Mouse (Mus musculus): ENCODE measurements around the gene Gm29289.
"Not testable (repeated sequence)": the region's sequence is repeated elsewhere in the genome, so short reads cannot be mapped to it uniquely, and the experiment has no call there.

Gm29289 gene

DNA sequence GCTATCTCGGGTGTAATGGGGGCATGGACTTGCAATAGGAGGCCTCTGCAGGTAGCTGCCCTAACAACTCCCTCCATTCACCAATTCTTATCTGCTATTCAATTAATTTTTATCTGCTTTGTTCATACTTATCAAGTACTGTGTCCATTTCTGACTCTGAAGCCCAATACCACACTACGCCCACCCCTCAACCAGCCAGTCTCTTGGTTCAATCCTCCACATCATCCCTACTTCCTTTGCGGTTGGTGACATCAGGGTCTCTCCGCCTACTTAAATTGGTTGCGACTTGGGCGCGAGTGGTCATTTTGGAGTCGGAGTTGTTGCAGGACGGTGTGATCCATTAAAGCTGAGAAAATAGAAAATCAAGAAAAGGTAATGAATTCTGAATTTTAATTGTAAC lies at the start of gene Gm29289:
TSS of gene Gm29289 (plus strand) at position 301 of the 400 bp plus-strand sequence.
- not testable (repeated sequence) for DNase-seq (ENCODE audit: low read depth in 2 of 2, low spot score in 2 of 2)

DNA sequence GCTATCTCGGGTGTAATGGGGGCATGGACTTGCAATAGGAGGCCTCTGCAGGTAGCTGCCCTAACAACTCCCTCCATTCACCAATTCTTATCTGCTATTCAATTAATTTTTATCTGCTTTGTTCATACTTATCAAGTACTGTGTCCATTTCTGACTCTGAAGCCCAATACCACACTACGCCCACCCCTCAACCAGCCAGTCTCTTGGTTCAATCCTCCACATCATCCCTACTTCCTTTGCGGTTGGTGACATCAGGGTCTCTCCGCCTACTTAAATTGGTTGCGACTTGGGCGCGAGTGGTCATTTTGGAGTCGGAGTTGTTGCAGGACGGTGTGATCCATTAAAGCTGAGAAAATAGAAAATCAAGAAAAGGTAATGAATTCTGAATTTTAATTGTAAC lies 31.7 kb upstream of the Gm29289 start, which contains the start of gene Gm10352:
TSS of gene Gm10352 (plus strand) at position 301 of the 400 bp plus-strand sequence.
- DNase-seq (ENCODE audit: low read depth in 2 of 2, low spot score in 2 of 2) = not testable (repeated sequence)

Data from CD8-positive naive resting alpha-beta T cell, adult 2 months (primary cell).